Mouse (Mus musculus) forebrain, postnatal 0 days (tissue): ENCODE results near the gene Cd3e. TPM values are rescaled to one million over a fixed set of nuclear protein-coding genes. Genes with fewer than 3 reads are reported as not detected.

Experiments
- ATAC-seq: fragments of 200-750 bp; cut with Nextera tagmentation; 2 replicates; pipeline ENCODE4 v1.8.0; 2017; ENCODE audit warnings: mild to moderate bottlenecking, moderate library complexity
- DNase-seq: peaks from one replicate; pipeline ENCODE4 v3.0.0-alpha.2; 2015
- H3K27ac ChIP-seq: fragments of 300-500 bp; sonication (generic); 2 replicates; pipeline ENCODE4 v1.5.1; 2014; ENCODE audit warnings: low read depth, mild to moderate bottlenecking, antibody characterized with exemption, low read length, moderate library complexity, mixed read lengths
- H3K27me3 ChIP-seq: fragments of 300-500 bp; sonication (generic); 2 replicates; pipeline ENCODE4 v1.6.1; 2014; ENCODE audit warnings: mild to moderate bottlenecking, low read length, mixed read lengths; ENCODE audit not compliant: insufficient read depth
- H3K36me3 ChIP-seq: fragments of 300-500 bp; sonication (generic); 2 replicates; pipeline ENCODE4 v1.6.1; 2014; ENCODE audit warnings: mild to moderate bottlenecking, moderate library complexity; ENCODE audit not compliant: insufficient read depth
- H3K4me1 ChIP-seq: fragments of 300-500 bp; sonication (generic); 2 replicates; pipeline ENCODE4 v1.6.1; 2014; ENCODE audit warnings: antibody characterized with exemption; ENCODE audit not compliant: insufficient read depth
- H3K4me2 ChIP-seq: fragments of 300-500 bp; sonication (generic); 2 replicates; pipeline ENCODE4 v1.6.1; 2014; ENCODE audit warnings: low read depth, mild to moderate bottlenecking, moderate library complexity
- H3K4me3 ChIP-seq: fragments of 300-500 bp; sonication (generic); 2 replicates; pipeline ENCODE4 v1.5.1; 2014; ENCODE audit warnings: low read depth, low read length, mixed read lengths
- H3K9ac ChIP-seq: fragments of 300-500 bp; sonication (generic); 2 replicates; pipeline ENCODE4 v1.6.1; 2014; ENCODE audit warnings: mild to moderate bottlenecking
- H3K9me3 ChIP-seq: fragments of 300-500 bp; sonication (generic); 2 replicates; pipeline ENCODE4 v1.6.1; 2016; ENCODE audit warnings: low read length
- CTCF ChIP-seq: sonication (generic); IDR thresholded peaks from 2 replicates; pipeline ENCODE4 v1.5.1; 2016; ENCODE audit warnings: antibody characterized with exemption, control low read depth, low read depth
- WGBS: fragments of 180-500 bp; shearing (Covaris S2); extraction: QIAGEN DNeasy Blood & Tissue Kit; methylation state at CpG from one replicate; pipeline ENCODE4 v1.1.7; 2014; 5-methylcytosine and 5-hydroxymethylcytosine counted together
- polyA plus RNA-seq: library from polyadenylated mRNA; unstranded; fragments of >200 nt; fragmentation: Nextera tagmentation; extraction: Ambion mirVana; gene quantifications from 2 replicates; pipeline ENCODE4 v1.2.1, GENCODE M21; 2015
- total RNA-seq: library from RNA; depleted of rRNA; stranded (reverse); fragments of >200 nt; gene quantifications from 2 replicates; pipeline ENCODE4 v1.2.3, GENCODE M21; 2014

Cd3e gene
- total and polyA plus RNA-seq, 2 experiments from 2014 or later = not detected

GRCm38 (mm10) chr9:44999171-44999570, 10.3 kb downstream of the Cd3e start:
- no peak overlapping the region for H3K27ac ChIP-seq
- ATAC-seq = no peak
- TF ChIP-seq CTCF = no peak

GRCm38 (mm10) chr9:44998138-44998537, 11.3 kb downstream of the Cd3e start:
- Histone ChIP-seq H3K4me2 (no peak overlapping the region), H3K9me3 (no peaks in the 10 kb centered on the region), H3K27ac (no peak overlapping the region), H3K4me1 (no peaks in the 10 kb centered on the region), H3K4me3 (no peak overlapping the region), H3K27me3 (no peaks in the 10 kb centered on the region), H3K36me3 (no peaks in the 10 kb centered on the region), H3K9ac (no peak overlapping the region)
- TF ChIP-seq CTCF = no peak
- no peak for ATAC-seq
- no peak for DNase-seq
- 84% methylated on average over 11 of the region's 11 CpGs for WGBS

More at GRCm38 (mm10) chr9:44999171-44999570, 10.3 kb downstream of the Cd3e start:
- H3K9ac ChIP-seq = no peak overlapping the region
- DNase-seq = no peak
- H3K9me3 ChIP-seq = no peaks in the 10 kb centered on the region
- H3K36me3 ChIP-seq = no peaks in the 10 kb centered on the region
- no peak overlapping the region for H3K4me2 ChIP-seq
- no peaks in the 10 kb centered on the region for H3K27me3 ChIP-seq
- WGBS = 50% methylated on average over 6 of the region's 6 CpGs
- H3K4me3 ChIP-seq = no peak overlapping the region
- no peaks in the 10 kb centered on the region for H3K4me1 ChIP-seq

- Histone ChIP-seq H3K4me1 (no peaks in the 10 kb centered on the region), H3K4me2 (no peak overlapping the region), H3K9me3 (no peaks in the 10 kb centered on the region), H3K27ac (no peak overlapping the region), H3K9ac (no peak overlapping the region), H3K36me3 (no peaks in the 10 kb centered on the region), H3K27me3 (no peaks in the 10 kb centered on the region), H3K4me3 (no peak overlapping the region)
- ATAC-seq (no peak), DNase-seq (no peak)
- no peak for TF ChIP-seq CTCF
- WGBS = 94% methylated on average over 7 of the region's 7 CpGs
Observed at GRCm38 (mm10) chr9:44996590-44996989, 12.8 kb downstream of the Cd3e start.

- Histone ChIP-seq H3K4me2 (no peak overlapping the region), H3K9ac (no peak overlapping the region), H3K9me3 (no peaks in the 10 kb centered on the region), H3K4me1 (no peaks in the 10 kb centered on the region), H3K36me3 (no peaks in the 10 kb centered on the region), H3K27ac (no peak overlapping the region), H3K4me3 (no peak overlapping the region), H3K27me3 (no peaks in the 10 kb centered on the region)
- 79% methylated on average over 4 of the region's 4 CpGs for WGBS
- TF ChIP-seq CTCF = no peak
- no peak for ATAC-seq
- no peak for DNase-seq
Observed at GRCm38 (mm10) chr9:44994962-44995361, 14.5 kb downstream of the Cd3e start.

GRCm38 (mm10) chr9:44993268-44993667, 16.2 kb downstream of the Cd3e start:
- Histone ChIP-seq H3K27ac (no peak overlapping the region), H3K36me3 (no peaks in the 10 kb centered on the region), H3K9ac (no peak overlapping the region), H3K4me1 (no peaks in the 10 kb centered on the region), H3K27me3 (no peaks in the 10 kb centered on the region), H3K9me3 (no peaks in the 10 kb centered on the region), H3K4me3 (no peak overlapping the region), H3K4me2 (no peak overlapping the region)
- ATAC-seq = no peak
- 89% methylated on average over 2 of the region's 2 CpGs for WGBS
- DNase-seq = no peak
- no peak for TF ChIP-seq CTCF

GRCm38 (mm10) chr9:44992271-44992670, 17.2 kb downstream of the Cd3e start:
- Histone ChIP-seq H3K27me3 (no peaks in the 10 kb centered on the region), H3K36me3 (no peaks in the 10 kb centered on the region), H3K4me2 (no peak overlapping the region), H3K9me3 (no peaks in the 10 kb centered on the region), H3K4me3 (no peak overlapping the region), H3K4me1 (no peaks in the 10 kb centered on the region), H3K9ac (no peak overlapping the region), H3K27ac (no peak overlapping the region)
- TF ChIP-seq CTCF = no peak
- ATAC-seq (no peak), DNase-seq (no peak)

- Histone ChIP-seq H3K27ac (no peak overlapping the region), H3K4me2 (no peak overlapping the region), H3K4me1 (no peaks in the 10 kb centered on the region), H3K27me3 (no peaks in the 10 kb centered on the region), H3K4me3 (no peak overlapping the region), H3K36me3 (no peaks in the 10 kb centered on the region), H3K9ac (no peak overlapping the region), H3K9me3 (no peaks in the 10 kb centered on the region)
- 89% methylated on average over 2 of the region's 2 CpGs for WGBS
- ATAC-seq (no peak), DNase-seq (no peak)
- TF ChIP-seq CTCF = no peak
Observed at GRCm38 (mm10) chr9:44991821-44992220, 17.6 kb downstream of the Cd3e start.

- Histone ChIP-seq H3K27me3 (no peaks in the 10 kb centered on the region; the same call in 1 of the 2 replicates), H3K4me3 (no peak overlapping the region), H3K9ac (no peak overlapping the region), H3K27ac (no peak overlapping the region), H3K4me2 (no peak overlapping the region), H3K4me1 (no peaks in the 10 kb centered on the region), H3K36me3 (no peaks in the 10 kb centered on the region), H3K9me3 (no peaks in the 10 kb centered on the region)
- no peak for ATAC-seq
- DNase-seq = no peak
- no peak for TF ChIP-seq CTCF
- 73% methylated on average over 5 of the region's 5 CpGs for WGBS
Observed at GRCm38 (mm10) chr9:44986976-44987375, 22.5 kb downstream of the Cd3e start.
